Mouse (Mus musculus): ENCODE measurements around the gene Olfr92.

- TF ChIP-seq CTCF (IDR thresholded peaks at IDR 0.05; ENCODE audit: low read depth), result no peak
- no peak for TF ChIP-seq EP300 (optimal IDR thresholded peaks at IDR 0.05)
Measured at GRCm38 (mm10) chr17:37072730-37073276, 47.1 kb downstream of the Olfr92 start.
